Mouse (Mus musculus) kidney, adult 2 months (tissue): ENCODE measurements around the gene Cd320. TPM values are rescaled to one million over a fixed set of nuclear protein-coding genes. Genes with fewer than 3 reads are reported as not detected.
A peak's percentile ranks its signal among the peaks of the same experiment; 100 is the strongest.
"Not testable (repeated sequence)": the region's sequence is repeated elsewhere in the genome, so short reads cannot be mapped to it uniquely, and the experiment has no call there.

Experiments
- DNase-seq: peaks from one replicate; pipeline ENCODE4 v3.0.0; 2021
- H3K27ac ChIP-seq: fragments of 200-500 bp; 2 replicates; pipeline ENCODE4 v1.5.1; 2012; ENCODE audit warnings: low read depth, low read length, control low read depth, inconsistent platforms; ENCODE audit not compliant: insufficient read depth
- H3K27me3 ChIP-seq: fragments of 200-500 bp; replicated peaks from 2 replicates; pipeline ENCODE4 v1.6.1; 2012; ENCODE audit warnings: mild to moderate bottlenecking, moderate library complexity, low read length, inconsistent platforms; ENCODE audit not compliant: control insufficient read depth, insufficient read depth
- H3K36me3 ChIP-seq: fragments of 200-500 bp; 2 replicates; pipeline ENCODE4 v1.6.1; 2012; ENCODE audit warnings: mild to moderate bottlenecking, moderate library complexity, low read length, inconsistent platforms; ENCODE audit not compliant: control insufficient read depth, insufficient read depth
- H3K4me1 ChIP-seq: fragments of 200-500 bp; 2 replicates; pipeline ENCODE4 v1.6.1; 2011; ENCODE audit warnings: low read length; ENCODE audit not compliant: control insufficient read depth, insufficient read depth
- H3K4me3 ChIP-seq: fragments of 200-500 bp; 2 replicates; pipeline ENCODE4 v1.5.1; 2011; ENCODE audit warnings: mild to moderate bottlenecking, low read depth, low read length, control low read depth; ENCODE audit not compliant: insufficient read depth
- CTCF ChIP-seq: fragments of 200-500 bp; conservative IDR thresholded peaks from 2 replicates; pipeline ENCODE4 v1.5.1; 2011; ENCODE audit warnings: low read depth, mild to moderate bottlenecking, control low read depth, low read length, moderate library complexity, mixed read lengths; ENCODE audit not compliant: insufficient read depth, insufficient read length
- POLR2A ChIP-seq: fragments of 200-500 bp; IDR thresholded peaks from one replicate; pipeline ENCODE4 v1.6.1; 2011; ENCODE audit warnings: low read depth, low read length, control low read depth
- WGBS: fragments of 180-500 bp; shearing (Covaris S2); methylation state at CpG from one replicate; pipeline ENCODE4 v1.1.7; 2018; 5-methylcytosine and 5-hydroxymethylcytosine counted together
- polyA plus RNA-seq: library from polyadenylated mRNA; depleted of rRNA; stranded (reverse); fragments of >200 nt; gene quantifications from 2 replicates; pipeline ENCODE4 v1.2.3, GENCODE M21; 2012; rRNA removed

The Cd320 gene
- polyA plus RNA-seq, 1 experiment: 71.3 TPM

DNA sequence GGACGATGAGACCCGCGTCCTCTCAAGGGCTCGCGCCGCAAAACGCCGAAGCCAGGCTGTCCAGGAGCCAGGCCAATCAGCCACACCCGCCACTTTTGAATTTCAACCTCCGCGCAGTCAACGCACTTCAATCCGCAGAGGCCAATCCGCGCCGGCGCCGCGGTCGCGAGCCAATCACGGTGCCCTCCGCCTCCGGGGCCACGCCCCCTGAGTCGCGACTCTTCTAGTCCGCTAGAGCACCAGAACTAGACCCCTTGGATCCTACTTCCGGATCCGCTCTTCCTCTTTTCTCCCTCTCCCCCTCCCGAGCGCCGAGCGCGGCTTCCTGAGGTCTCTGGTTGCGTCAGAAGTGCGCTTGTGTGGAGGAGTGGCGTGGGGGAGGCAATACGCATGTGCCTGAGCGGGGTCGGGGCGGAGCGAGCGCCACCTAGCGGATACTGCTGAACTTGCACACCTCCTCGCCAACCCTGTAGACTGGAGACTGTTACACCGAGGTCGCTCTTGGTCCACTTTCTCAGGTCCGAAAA lies 47.7 kb downstream of the Cd320 start, which contains the start of gene Kifc1:
Kifc1 (minus strand) TSS at position 129 of the 527 bp plus-strand sequence.
- peak within 1 kb of the TSS; percentile 66 for H3K4me3 ChIP-seq
- H3K4me1 ChIP-seq: no peaks in the 10 kb centered on the region
- DNase-seq: peak; percentile 100
- H3K36me3 ChIP-seq: no peaks in the 10 kb centered on the region
- no peak within 1 kb of the TSS for H3K27ac ChIP-seq
- under 1% methylated on average over 49 of the region's 49 CpGs for WGBS
- no peak for TF ChIP-seq POLR2A
- peak; percentile 96; the same call in 1 of the 2 replicates for TF ChIP-seq CTCF
- no peaks in the 10 kb centered on the region for H3K27me3 ChIP-seq

DNA sequence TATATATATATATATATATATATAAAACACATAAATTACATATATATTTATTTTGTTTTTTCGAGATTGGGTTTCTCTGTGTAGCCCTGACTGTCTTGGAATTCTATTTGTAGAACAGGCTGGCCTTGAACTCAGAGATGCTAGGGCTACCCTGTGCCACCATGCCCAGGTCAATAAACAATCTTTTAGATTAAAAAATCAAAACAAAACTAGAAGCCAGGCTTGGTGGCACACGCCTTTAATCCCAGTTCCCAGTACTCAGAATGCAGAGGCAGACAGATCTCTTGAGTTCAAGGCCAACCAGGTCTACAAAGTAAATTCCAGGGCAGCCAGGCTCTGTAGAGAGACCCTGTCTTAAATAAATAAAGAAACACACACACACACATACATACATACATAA lies 48.5 kb downstream of the Cd320 start:
- no peaks in the 10 kb centered on the region for H3K4me1 ChIP-seq
- no peak for DNase-seq
- H3K27ac ChIP-seq: no peak overlapping the region
- H3K36me3 ChIP-seq: no peaks in the 10 kb centered on the region
- 47% methylated on average over 2 of the region's 2 CpGs for WGBS
- no peak overlapping the region for H3K4me3 ChIP-seq
- no peaks in the 10 kb centered on the region for H3K27me3 ChIP-seq
- TF ChIP-seq POLR2A (no peak), CTCF (no peak)

DNA sequence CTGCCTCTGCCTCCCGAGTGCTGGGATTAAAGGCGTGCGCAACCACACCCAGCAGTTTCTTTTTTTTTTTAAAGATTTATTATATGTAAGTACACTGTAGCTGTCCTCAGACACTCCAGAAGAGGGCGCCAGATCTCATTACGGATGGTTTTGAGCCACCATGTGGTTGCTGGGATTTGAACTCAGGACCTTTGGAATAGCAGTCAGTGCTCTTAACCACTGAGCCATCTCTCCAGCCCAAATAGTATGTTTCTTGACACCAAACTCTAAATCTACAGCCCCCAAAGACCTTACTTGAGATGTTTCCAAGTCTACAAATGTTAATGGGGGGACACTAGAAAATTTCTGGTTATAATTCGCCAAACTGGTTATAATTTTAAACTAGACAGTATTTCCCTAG lies 49.0 kb downstream of the Cd320 start:
- H3K27ac ChIP-seq, H3K4me3 ChIP-seq, H3K27me3 ChIP-seq, H3K36me3 ChIP-seq, H3K4me1 ChIP-seq, DNase-seq: not testable (repeated sequence)
- WGBS: 73% methylated on average over 6 of the region's 6 CpGs

DNA sequence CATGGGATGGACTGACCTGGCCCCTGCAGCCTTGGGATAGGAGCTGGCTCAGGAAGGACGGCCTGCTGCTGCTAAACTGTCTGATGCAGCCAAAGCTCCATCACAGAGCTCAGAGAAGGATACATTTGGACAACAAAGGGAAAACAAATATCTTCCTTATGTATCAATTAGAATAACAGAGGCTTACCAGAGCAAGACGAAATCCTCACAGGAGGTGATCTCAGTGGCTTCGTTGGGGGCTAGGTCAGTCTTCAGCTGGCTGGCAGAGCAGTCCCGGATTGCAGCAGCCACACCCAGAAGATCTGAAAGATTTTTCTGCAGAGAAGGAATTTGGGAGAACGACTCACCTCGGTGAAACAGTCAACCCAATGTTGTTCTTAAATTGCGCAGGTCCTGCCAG lies 49.5 kb downstream of the Cd320 start:
- 38% methylated on average over 7 of the region's 7 CpGs for WGBS
- DNase-seq: no peak
- H3K4me3 ChIP-seq: no peak overlapping the region
- no peaks in the 10 kb centered on the region for H3K27me3 ChIP-seq
- no peak overlapping the region for H3K27ac ChIP-seq
- no peaks in the 10 kb centered on the region for H3K4me1 ChIP-seq
- no peaks in the 10 kb centered on the region for H3K36me3 ChIP-seq
- no peak for TF ChIP-seq CTCF
- TF ChIP-seq POLR2A: no peak

DNA sequence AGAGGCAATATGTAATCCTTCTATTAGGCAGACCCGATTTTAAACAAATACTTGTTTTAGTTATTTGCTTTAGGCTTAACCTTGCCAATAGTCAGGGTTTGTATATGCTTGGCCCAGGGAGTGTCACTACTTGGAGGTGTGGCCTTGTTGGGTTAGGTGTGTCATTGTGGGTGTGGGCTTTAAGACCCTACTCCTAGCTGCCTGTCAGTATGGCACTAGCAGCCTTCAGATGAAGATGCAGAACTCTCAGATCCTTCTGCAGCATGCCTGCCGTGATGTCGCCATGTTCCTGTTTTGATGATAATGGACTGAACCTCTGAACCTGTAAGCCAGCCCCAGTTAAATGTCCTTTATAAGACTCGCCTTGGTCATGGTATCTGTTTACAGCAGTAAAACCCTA lies 50.1 kb downstream of the Cd320 start:
- H3K4me3 ChIP-seq, H3K36me3 ChIP-seq: not testable (repeated sequence)
- 86% methylated on average over 4 of the region's 4 CpGs for WGBS

DNA sequence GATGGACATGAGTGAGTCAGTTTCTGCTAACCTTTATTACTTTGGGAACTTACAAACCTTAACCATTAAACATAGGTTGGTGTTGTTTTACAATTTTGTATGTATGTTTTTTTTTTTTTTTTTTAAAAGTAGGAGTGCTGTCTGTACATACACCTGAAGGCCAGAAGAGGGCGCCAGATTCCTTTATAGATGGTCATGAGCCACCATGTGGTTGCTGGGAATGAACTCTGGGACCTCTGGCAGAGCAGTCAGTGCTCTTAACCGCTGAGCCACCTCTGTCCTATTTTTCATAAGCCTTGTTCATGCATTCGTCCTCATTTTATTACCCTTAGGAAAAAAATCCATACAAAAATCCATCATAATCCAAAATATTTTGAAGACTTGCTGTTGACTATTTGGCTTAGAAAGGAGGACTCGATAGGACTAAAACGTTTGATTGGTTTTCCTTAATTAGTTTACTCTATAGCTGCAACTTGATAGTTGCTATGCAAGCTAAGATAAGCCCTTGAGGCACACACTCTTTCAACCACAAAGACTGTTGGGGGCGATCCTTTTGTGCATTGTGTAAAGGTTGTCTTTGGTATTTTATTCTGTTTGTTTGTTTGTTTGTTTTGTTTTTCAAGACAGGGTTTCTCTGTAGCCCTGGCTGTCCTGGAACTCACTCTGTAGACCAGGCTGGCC lies 54.4 kb downstream of the Cd320 start:
- TF ChIP-seq POLR2A: no peak
- peak; percentile 63 for TF ChIP-seq CTCF
- 43% methylated on average over 6 of the region's 6 CpGs for WGBS
- Histone ChIP-seq H3K27me3 (no peaks in the 10 kb centered on the region), H3K4me1 (no peaks in the 10 kb centered on the region), H3K4me3 (no peak overlapping the region), H3K36me3 (no peaks in the 10 kb centered on the region), H3K27ac (no peak overlapping the region)
- DNase-seq: peak; percentile 57

More for the DNA sequence above, 50.1 kb downstream of the Cd320 start:
- not testable (repeated sequence) for H3K27me3 ChIP-seq, DNase-seq, H3K27ac ChIP-seq, H3K4me1 ChIP-seq

DNA sequence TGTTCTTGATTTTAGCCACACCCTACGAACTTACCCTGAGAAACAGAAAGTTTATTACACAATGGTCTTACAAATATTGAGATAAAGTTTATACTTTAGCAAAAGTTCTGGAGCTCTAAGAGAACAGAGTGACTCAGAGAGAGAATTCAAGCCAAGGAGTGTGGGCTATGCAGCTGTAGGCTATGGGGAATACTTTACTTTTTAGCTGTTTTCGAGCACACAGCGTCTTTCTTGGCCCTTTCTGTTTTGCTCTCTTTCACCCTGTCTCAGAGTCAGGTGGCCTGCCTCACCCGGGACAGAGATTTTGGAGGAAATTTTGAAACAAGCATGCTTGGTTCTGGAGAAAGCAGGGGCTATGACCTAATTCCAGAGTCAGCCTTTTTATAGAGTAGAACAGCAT lies 55.3 kb downstream of the Cd320 start:
- H3K4me3 ChIP-seq, DNase-seq, H3K27ac ChIP-seq, H3K27me3 ChIP-seq, H3K36me3 ChIP-seq, H3K4me1 ChIP-seq: not testable (repeated sequence)
- 84% methylated on average over 4 of the region's 4 CpGs for WGBS

Other genes starting within 250 kb of the Cd320 start
- 43.2 and 44.0 TPM in 2 replicates for gene Zfp414, start 214.0 kb upstream of the Cd320 start, polyA plus RNA-seq
- gene Pram1, start 205.0 kb upstream of the Cd320 start, polyA plus RNA-seq: 0.34 and 0.48 TPM in 2 replicates
- 49.9 and 50.7 TPM in 2 replicates for gene Hnrnpm, start 156.2 kb upstream of the Cd320 start, polyA plus RNA-seq
- 95.8 and 102 TPM in 2 replicates for gene March2, start 124.4 kb upstream of the Cd320 start, polyA plus RNA-seq
- 291 and 303 TPM in 2 replicates for gene Rab11b, start 82.6 kb upstream of the Cd320 start, polyA plus RNA-seq
- 19.2 and 21.0 TPM in 2 replicates for gene Angptl4, start 61.3 kb upstream of the Cd320 start, polyA plus RNA-seq
- 83.0 and 89.3 TPM in 2 replicates for gene Kank3, start 32.6 kb upstream of the Cd320 start, polyA plus RNA-seq
- gene Rps28, start 18.5 kb upstream of the Cd320 start, polyA plus RNA-seq: 620 and 1,023 TPM in 2 replicates
- gene Ndufa7, start 18.5 kb upstream of the Cd320 start, polyA plus RNA-seq: 672 and 745 TPM in 2 replicates
- gene Gm7029, start 30.7 kb downstream of the Cd320 start, polyA plus RNA-seq: not detected in 2 replicates
- 1.3 and 1.6 TPM in 2 replicates for gene Kifc1, start 47.6 kb downstream of the Cd320 start, polyA plus RNA-seq
- gene Platr17, start 62.0 kb downstream of the Cd320 start, polyA plus RNA-seq: not detected in 2 replicates
- gene Daxx, start 66.3 kb downstream of the Cd320 start, polyA plus RNA-seq: 33.3 and 35.0 TPM in 2 replicates
- 106 and 112 TPM in 2 replicates for gene Tapbp, start 72.8 kb downstream of the Cd320 start, polyA plus RNA-seq
- 31.6 and 54.0 TPM in 2 replicates for gene Zbtb22, start 72.8 kb downstream of the Cd320 start, polyA plus RNA-seq
- gene Rgl2, start 86.5 kb downstream of the Cd320 start, polyA plus RNA-seq: 61.8 and 78.6 TPM in 2 replicates
- gene Pfdn6, start 97.3 kb downstream of the Cd320 start, polyA plus RNA-seq: 27.4 and 41.1 TPM in 2 replicates
- gene Wdr46, start 97.6 kb downstream of the Cd320 start, polyA plus RNA-seq: 15.3 and 16.0 TPM in 2 replicates
- 6.7 and 7.8 TPM in 2 replicates for gene B3galt4, start 108.4 kb downstream of the Cd320 start, polyA plus RNA-seq
- gene Vps52, start 112.7 kb downstream of the Cd320 start, polyA plus RNA-seq: 54.2 and 60.5 TPM in 2 replicates
- 342 and 406 TPM in 2 replicates for gene Rps18, start 112.9 kb downstream of the Cd320 start, polyA plus RNA-seq
- 1,162 and 1,255 TPM in 2 replicates for gene H2-K1, start 157.3 kb downstream of the Cd320 start, polyA plus RNA-seq
- gene Ring1, start 181.6 kb downstream of the Cd320 start, polyA plus RNA-seq: 30.4 and 36.3 TPM in 2 replicates
- 165 and 208 TPM in 2 replicates for gene H2-Ke6, start 185.0 kb downstream of the Cd320 start, polyA plus RNA-seq
- 90.4 and 106 TPM in 2 replicates for gene Slc39a7, start 188.6 kb downstream of the Cd320 start, polyA plus RNA-seq
- 49.3 and 59.2 TPM in 2 replicates for gene Rxrb, start 188.7 kb downstream of the Cd320 start, polyA plus RNA-seq
- gene Col11a2, start 196.3 kb downstream of the Cd320 start, polyA plus RNA-seq: 0.35 and 0.39 TPM in 2 replicates
- gene H2-Oa, start 249.2 kb downstream of the Cd320 start, polyA plus RNA-seq: 3.1 and 8.5 TPM in 2 replicates